Mouse (Mus musculus) brown adipose tissue, adult 24 weeks (tissue): ENCODE measurements around the gene Klrd1. TPM values are rescaled to one million over a fixed set of nuclear protein-coding genes. Genes with fewer than 3 reads are reported as not detected.

Source experiments
- H3K27ac ChIP-seq: fragments of 200-500 bp; replicated peaks from 2 replicates; pipeline ENCODE4 v1.5.1; 2012; ENCODE audit warnings: low read depth, mild to moderate bottlenecking, low read length
- H3K4me1 ChIP-seq: fragments of 200-500 bp; 2 replicates; pipeline ENCODE4 v1.6.1; 2012; ENCODE audit warnings: low read length, mixed read lengths; ENCODE audit not compliant: control insufficient read depth, insufficient read depth, insufficient read length
- H3K4me3 ChIP-seq: fragments of 200-500 bp; 2 replicates; pipeline ENCODE4 v1.5.1; 2012; ENCODE audit warnings: low read depth, mild to moderate bottlenecking, low read length, moderate library complexity; ENCODE audit not compliant: insufficient read depth
- polyA plus RNA-seq: library from polyadenylated mRNA; stranded (reverse); fragments of >200 nt; gene quantifications from 2 replicates; pipeline ENCODE4 v1.2.4, GENCODE M21; 2012; ENCODE audit not compliant: missing spikeins, insufficient read depth, insufficient read length

Gene Klrd1
- polyA plus RNA-seq: 2.0 TPM in 1 of 2 replicates, not detected in the other

DNA sequence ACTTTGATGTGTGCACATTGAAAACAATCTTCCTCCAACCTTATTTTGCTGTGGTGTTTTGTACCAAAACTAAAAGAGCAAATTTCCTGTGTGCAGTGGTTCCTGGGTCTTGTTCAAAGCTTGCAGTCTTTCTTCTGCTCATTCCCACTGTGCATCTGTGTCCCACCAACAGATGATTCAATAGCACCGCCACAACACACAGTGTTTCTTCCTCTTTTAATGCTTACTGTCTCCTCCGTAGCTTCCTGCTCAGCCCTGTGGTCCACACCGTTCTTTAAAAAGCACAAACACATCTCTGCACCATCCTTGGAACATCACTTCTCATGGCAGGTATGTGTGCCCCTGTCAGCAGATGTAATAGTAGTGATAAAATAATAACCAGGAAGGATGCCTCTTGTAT lies at the start of gene Klrd1:
Klrd1 (plus strand) TSS at position 275 of the 400 bp plus-strand sequence.
- Histone ChIP-seq H3K4me3 (no peak within 1 kb of the TSS), H3K27ac (no peak within 1 kb of the TSS), H3K4me1 (no peaks in the 10 kb centered on the region)

DNA sequence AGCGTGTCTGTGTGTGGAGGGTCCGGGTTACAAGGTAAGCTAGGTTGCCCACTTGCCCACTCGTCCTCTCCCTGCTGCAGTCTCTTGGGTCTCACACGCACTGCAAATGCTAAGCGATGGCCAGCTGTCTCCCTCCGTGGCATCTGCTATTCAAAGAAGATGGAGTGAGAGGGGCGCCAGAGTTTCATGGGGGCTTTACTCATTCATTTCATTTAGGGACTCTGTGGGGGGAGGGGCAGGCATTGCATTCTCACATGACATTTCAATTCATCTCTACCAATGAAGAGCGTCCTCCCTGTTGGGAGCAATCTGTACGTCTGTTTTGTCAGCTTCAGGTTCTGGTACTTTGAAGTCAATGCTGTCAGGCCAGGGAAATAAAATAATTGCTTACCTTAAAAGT lies 49.7 kb upstream of the Klrd1 start:
- no peaks in the 10 kb centered on the region for H3K4me1 ChIP-seq
- no peak overlapping the region for H3K4me3 ChIP-seq
- no peak overlapping the region for H3K27ac ChIP-seq

DNA sequence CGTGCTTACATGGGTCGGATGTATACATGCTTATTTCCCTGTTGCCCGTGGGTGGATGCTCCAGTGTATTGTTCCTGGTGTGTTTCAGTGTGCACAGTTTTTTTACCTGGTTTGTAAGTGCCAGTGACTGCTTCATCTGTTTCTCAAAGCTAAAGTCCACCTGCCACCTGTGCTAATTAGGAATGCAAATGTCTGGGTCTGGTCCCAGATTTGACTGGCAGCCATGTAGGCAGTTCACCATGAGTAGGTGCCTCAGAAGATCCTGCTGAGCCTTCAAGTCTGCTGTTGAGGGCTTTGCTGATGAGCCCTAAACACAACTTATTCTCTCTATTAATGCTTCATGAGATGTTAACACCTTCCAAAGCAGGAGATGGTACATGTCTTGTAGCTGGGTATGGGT lies 49.0 kb upstream of the Klrd1 start:
- H3K27ac ChIP-seq: no peak overlapping the region
- H3K4me3 ChIP-seq: no peak overlapping the region
- H3K4me1 ChIP-seq: no peaks in the 10 kb centered on the region

DNA sequence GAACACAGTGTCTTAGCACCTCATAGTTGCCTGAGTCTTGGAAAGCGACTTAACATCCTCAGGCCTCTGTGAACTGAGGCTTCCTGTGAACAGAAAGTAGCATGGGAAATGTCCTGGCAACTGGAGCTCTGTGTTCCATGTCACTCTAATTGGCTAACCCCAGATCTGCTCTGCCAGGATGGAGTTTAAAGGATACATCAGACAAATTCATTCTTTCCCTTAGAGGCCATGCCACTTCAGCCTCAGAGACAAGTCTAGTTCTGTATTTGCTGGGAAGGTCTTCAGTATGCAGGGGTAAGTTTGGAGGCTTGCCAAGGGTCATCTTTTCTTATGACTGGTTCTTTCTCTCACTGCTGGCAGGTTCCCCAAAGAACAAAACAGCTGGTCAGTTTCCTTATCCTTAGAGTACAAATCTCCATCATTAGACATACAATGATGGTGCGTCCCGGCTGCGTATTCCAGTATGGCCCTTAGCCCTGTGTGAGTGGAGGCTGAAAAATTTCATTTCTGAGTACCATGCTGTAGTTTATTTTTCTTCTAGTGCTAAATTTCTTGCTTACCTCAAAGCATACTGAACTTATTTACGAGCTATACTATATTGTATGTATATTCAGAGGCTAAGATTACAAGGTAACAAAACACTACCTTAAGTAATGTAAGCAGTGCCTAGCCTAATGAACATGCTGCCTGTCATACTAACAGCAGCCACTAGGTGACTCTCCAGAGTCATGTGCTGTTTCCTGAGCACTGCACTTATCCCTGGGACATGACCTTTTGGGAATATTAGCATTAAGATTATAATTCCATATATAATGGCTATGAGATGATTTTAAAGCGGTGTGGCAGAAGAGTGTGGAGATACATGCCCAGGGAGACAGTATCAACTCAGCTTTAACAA lies 47.6 kb upstream of the Klrd1 start:
- Histone ChIP-seq H3K4me3 (no peak overlapping the region), H3K4me1 (no peaks in the 10 kb centered on the region), H3K27ac (no peak overlapping the region)

DNA sequence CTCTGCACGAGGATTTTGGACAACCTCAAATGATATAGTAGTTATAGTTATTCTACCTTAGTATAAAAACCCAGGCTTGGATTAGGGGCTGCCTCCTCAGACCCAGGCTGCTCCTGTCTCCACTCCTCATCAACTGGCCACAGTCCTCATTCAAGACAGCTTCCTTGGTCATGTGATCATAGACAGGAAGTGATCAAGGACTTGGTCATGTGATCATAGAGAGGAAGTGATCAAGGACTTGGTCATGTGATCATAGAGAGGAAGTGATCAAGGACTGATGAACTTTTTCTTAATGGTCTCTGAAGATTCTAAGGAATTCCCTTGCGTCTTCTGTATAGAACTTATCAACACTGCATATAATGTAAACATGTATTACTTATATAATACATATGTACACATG lies 44.3 kb upstream of the Klrd1 start:
- Histone ChIP-seq H3K27ac (no peak overlapping the region), H3K4me3 (no peak overlapping the region), H3K4me1 (no peaks in the 10 kb centered on the region)

DNA sequence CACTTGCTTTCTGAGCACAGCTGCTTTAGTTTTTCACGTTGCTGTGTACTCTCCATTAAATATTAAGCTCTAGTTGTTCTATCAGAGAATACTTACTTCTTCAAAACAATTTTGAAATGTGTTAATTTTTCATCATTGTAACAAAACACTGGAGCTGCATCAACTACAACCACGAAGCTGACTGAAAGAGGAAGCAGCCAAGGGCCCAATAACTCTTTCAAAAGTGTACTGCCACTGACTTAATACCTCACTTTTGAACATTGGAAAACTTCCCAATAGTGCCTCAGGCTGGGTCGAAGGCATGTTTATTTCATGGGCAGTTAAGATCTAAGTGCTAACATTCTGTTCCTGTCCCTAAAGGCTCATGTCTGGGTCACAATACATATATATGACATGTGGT lies 43.6 kb upstream of the Klrd1 start:
- Histone ChIP-seq H3K4me1 (no peaks in the 10 kb centered on the region), H3K4me3 (no peak overlapping the region), H3K27ac (no peak overlapping the region)

DNA sequence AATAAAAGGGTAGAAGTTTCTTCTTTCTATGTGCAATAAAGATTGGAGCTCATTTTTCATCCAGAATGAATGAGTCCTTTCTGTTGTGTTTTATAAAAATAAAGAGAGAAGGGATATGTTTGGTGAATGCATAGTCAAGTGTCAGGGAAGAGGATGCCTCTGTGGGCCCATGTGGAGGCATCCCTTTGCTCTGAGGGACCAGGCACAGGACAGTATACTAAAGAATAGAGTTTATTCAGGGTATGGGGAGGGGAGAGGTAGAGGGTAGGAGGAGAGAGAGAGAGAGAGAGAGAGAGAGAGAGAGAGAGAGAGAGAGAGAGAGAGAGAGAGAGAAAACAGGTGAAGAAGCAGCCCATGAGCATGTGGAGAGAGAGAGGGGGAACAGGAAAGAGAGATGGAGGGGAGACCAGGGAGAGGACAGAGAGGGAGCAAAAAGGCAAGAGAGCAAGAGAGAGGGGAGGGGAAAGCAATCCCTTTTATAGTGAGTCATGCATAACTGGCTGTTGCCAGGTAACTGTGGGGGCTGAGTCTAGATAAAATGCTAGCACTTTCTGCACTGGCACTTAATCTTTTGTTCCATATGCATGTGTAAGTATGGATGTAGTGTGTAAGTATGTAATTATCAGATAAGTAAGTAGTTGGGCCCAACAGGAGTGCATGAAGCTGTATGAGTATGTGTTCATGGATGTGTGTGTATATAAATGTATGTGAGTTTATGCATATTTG lies 34.1 kb upstream of the Klrd1 start:
- H3K4me1 ChIP-seq: no peaks in the 10 kb centered on the region
- H3K4me3 ChIP-seq: no peak overlapping the region
- H3K27ac ChIP-seq: no peak overlapping the region

DNA sequence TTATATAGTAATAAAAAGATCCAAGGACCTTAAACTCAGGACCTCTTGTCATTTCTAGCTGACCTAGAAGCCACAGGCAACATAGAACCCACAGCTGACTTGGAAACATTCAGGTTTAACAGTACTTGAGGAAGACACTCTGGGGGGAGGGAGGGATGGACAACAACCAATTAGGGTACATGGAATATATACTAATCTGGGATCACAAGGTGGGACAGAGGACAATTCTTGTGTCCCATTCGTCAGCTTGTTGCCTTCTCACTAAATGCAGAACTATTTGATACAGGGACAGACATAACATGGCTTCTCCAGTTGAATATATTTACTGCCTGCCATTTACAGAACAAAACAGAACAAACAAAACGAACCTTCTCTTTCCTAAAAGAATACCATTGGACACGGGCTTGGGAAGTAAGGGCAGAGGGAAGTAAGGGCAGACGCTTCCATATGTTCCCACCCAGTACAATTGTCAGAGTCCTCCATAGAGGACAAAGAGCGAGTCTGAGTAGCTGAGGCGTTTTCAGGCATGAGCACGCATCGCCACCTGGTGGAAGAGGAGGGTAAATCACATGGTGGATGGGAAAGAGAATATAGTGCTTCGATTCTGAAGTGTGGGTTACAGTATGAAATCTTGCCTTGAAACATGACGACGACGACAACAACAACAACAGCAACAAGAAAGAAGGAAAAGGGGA lies 32.5 kb upstream of the Klrd1 start:
- Histone ChIP-seq H3K27ac (no peak overlapping the region), H3K4me3 (no peak overlapping the region), H3K4me1 (no peaks in the 10 kb centered on the region)

DNA sequence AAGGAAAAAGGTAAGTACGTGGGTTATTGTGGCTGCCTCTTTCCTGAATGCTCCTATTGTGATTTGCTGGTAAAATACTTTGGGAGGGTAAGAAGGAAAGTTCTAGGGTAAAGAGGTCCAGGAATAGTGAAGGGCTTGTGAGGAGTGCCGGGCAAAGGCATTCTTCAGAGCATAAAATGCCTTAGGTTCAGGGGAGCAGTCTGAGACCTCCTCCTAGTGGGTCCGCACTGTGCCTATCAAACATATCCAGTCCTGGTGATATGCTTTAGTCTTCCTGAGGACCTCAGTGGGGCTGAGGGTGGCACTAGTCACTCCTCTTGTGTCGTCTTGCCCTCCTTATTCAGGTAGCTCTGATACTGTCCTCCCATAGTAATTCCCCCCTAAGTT lies 31.9 kb upstream of the Klrd1 start:
- Histone ChIP-seq H3K4me1 (no peaks in the 10 kb centered on the region), H3K27ac (no peak overlapping the region), H3K4me3 (no peak overlapping the region)

DNA sequence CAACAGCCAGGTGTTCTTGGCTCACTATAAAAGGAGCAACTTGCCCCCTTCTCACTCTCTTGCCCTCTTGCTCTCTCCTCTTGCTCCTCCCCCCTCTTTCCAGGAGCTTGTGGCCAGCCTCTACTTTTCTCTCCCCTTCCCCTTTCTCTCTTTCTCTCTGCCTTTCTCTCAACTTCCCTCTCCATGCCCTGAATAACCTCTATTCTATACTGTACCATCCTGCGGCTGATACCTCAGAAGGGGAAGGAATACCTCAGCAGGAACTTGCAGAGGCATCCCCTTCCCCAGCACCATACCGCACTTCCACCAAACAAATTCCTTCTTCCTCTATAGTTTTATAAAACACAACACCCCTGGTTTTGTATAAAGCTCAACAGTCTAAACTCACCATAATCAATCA lies 26.3 kb upstream of the Klrd1 start:
- Histone ChIP-seq H3K27ac (no peak overlapping the region), H3K4me1 (no peaks in the 10 kb centered on the region), H3K4me3 (no peak overlapping the region)

DNA sequence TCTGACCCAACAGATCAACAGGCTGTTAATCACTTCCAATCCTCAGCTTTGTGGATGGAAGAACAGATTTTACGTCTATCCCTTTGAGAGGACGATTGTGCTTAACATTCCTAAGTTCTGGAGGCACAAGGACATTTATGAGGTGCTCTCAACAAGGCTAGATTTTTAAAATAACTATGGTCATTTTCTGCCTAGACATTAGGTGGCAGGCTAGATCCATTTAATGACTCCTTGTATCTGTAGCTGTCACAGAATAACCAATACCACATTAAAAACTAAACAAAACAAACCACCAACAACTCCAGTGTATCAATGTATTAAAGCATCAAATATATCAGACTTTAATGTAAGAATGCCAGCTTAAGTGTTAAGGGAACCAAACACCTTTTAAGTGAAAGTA lies 16.3 kb upstream of the Klrd1 start:
- H3K4me3 ChIP-seq: no peak overlapping the region
- no peak overlapping the region for H3K27ac ChIP-seq
- no peaks in the 10 kb centered on the region for H3K4me1 ChIP-seq

DNA sequence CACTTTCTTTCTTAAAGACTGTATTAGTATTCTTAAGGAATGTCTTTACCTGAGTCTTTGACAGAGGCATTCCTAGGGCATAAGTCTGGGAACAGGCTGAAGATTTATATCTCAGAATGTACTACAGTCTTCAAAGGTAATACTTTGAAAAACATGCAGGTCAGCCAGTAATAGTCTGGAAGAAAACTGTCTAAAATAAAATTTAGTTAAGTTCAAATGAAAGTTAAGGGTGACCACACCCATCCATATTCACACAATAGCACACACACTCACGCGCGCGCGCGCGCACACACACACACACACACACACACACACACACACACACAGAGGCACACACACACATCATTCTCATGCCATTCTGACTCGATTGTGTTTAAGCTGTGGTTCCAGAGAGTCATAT lies 14.0 kb upstream of the Klrd1 start, which contains the start of gene Klre1:
Klre1 (plus strand) TSS at position 301 of the 400 bp plus-strand sequence.
- Histone ChIP-seq H3K4me1 (no peaks in the 10 kb centered on the region), H3K27ac (no peak within 1 kb of the TSS), H3K4me3 (no peak within 1 kb of the TSS)

DNA sequence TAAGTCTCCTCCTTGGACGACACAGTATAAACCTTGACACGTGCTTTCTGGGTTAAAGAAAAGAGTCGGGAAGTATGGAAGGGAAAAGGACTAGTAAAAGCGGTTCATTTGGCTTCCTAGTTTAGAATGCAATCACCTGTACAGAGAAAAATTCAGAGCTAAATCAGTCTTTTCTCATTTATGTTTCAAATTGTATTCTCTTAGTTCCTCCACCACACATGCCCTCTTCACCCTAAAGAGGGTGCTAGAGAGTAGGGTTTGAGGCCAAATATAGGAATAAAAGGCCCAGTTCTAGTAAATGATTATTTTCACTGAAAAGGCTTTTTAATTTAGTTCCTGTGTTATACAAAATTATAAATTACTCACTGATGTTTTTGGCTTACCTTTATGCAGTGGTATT lies 10.3 kb upstream of the Klrd1 start:
- H3K4me1 ChIP-seq: no peaks in the 10 kb centered on the region

DNA sequence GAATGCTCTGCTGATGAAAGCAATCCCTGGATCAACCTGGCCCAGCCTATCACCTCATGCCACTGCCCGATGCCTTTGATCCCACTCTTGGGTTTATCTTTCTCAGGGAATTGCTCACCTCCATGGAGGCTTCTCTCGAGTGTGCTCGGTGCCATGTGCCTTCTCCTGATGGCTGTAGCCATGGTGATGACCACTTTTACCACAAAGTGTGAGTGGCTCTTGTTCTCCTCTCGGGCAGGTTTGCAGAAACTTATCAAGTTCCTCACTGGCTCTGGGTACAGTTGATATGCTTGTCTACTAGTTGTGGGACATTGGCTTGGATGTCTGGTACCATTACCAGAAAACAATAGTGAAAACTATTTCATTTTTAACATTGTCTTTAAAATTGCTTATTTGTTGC lies 9.7 kb upstream of the Klrd1 start:
- Histone ChIP-seq H3K4me3 (no peak overlapping the region), H3K4me1 (no peaks in the 10 kb centered on the region)

More for the DNA sequence above, 10.3 kb upstream of the Klrd1 start:
- H3K27ac ChIP-seq: no peak overlapping the region
- H3K4me3 ChIP-seq: no peak overlapping the region

DNA sequence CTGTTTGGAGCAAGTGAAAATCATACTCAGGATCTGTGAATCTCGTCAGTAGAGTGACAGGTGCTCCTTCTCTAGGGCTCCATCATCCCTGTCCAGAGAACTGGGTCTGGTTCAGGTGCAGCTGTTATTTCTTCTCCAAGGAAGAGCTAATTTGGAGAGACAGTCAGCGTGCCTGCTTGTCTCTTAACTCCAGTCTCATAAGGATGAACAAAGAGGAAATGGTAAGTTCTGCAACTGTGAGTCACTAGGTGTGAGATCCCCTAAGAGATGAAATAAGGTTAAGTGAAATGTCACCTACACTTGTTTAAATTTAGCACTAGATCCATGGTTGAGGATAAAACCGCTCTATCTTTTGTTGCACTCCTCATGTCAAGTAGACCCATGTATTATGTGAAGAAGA lies 8.6 kb upstream of the Klrd1 start:
- H3K4me3 ChIP-seq: no peak overlapping the region
- no peaks in the 10 kb centered on the region for H3K4me1 ChIP-seq
- no peak overlapping the region for H3K27ac ChIP-seq

More for the DNA sequence above, 9.7 kb upstream of the Klrd1 start:
- H3K27ac ChIP-seq: no peak overlapping the region
